Comparison of ENCODE assay signal across 21 mouse cellular contexts in the genomic region with DNA sequence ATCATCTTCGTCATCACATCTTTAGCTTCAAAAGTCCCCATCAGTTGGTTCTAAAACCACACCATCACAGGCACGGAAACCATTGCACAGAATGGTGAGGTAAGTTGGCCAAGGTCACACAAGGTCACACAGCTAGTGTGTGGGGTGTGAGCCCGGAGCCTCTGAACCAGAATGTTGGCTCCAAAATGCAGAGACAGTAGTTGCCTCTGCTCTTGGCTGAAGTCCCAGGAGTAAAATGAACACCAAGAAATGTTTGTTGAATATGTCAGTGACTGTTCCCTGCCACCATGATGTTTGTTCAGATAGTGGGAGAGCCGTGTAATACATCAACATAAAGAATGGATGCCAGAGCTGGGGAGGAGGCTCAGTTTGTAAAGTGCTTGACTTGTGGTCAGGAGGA.
DNase-seq lines count a peak whose midpoint lies in the region; TF ChIP-seq lines count a peak whose summit lies in the region.
"Had no signal": no experiment of that assay in that cellular context is flagged by ENCODE, and none has a peak within 500 bp of the region (broad histone marks: within the 10 kb centered on the region; RNA-seq: fewer than 3 reads in every experiment).

No protein-coding gene starts in this region.

- no peaks in the 10 kb centered on the region for H3K36me3 ChIP-seq in heart, adult 2 months (ENCODE audit: control insufficient read depth, insufficient read depth, low read length)
- H3K36me3 ChIP-seq: liver, embryonic 15.5 days had no signal

- no peak for TF ChIP-seq POLR2A in heart, adult 2 months (IDR thresholded peaks at IDR 0.05; ENCODE audit: insufficient read depth, low read depth, low read length)

- intact Hi-C loops in heart, adult 2 months (cut with DNase I) = no loop called here
- intact Hi-C loops in left cerebral cortex, postnatal 4 days (cut with DNase I) = no loop called here

- H3K9ac ChIP-seq in heart, adult 2 months (ENCODE audit: low read depth, low read length) = no peak overlapping the region
- H3K9ac ChIP-seq: embryonic facial prominence, embryonic 12.5 days; hindbrain, embryonic 14.5 days; limb, embryonic 12.5 days; liver, embryonic 15.5 days had no signal

- no peaks in the 10 kb centered on the region for H3K79me2 ChIP-seq in heart, adult 2 months (replicated peaks; ENCODE audit: control insufficient read depth, insufficient read depth, low read length)

- WGBS in heart, adult 2 months = 59% methylated on average over 4 of the region's 4 CpGs

- no peak for TF ChIP-seq EP300 in heart, adult 2 months (IDR thresholded peaks at IDR 0.05; ENCODE audit: insufficient read depth, low read depth, low read length)

- H3K4me1 ChIP-seq in heart, adult 2 months (ENCODE audit: control insufficient read depth, insufficient read depth, low read length) = no peaks in the 10 kb centered on the region
- H3K4me1 ChIP-seq: liver, embryonic 15.5 days had no signal

- H3K27me3 ChIP-seq in heart, adult 2 months (ENCODE audit: control insufficient read depth, insufficient read depth, low read length) = no peaks in the 10 kb centered on the region
- H3K27me3 ChIP-seq: embryonic facial prominence, embryonic 12.5 days; liver, embryonic 15.5 days had no signal

- no peak for TF ChIP-seq CTCF in heart, adult 2 months (IDR thresholded peaks at IDR 0.05)

- peak; percentile 48 for DNase-seq in heart, adult 11 months
- no peak for DNase-seq in heart, adult 2 months
- DNase-seq in layer of hippocampus, adult 9-11 months = peak; percentile 5
- no peak for DNase-seq in layer of hippocampus, postnatal 36 days
- DNase-seq in lung, postnatal 4 days = peak; percentile 5 to 29
- DNase-seq in lung, postnatal 25 days (ENCODE audit: low spot score) = no peak
- peak; percentile 4 for DNase-seq in fibroblast of lung, adult 2 months (ENCODE audit: low read depth)
- DNase-seq in left cerebral cortex, postnatal 4 days = no peak
- DNase-seq: adrenal gland, postnatal 10 days; cerebellum, postnatal 36 days; gastrocnemius, postnatal 10 days; kidney, adult 9 months; kidney, postnatal 10 days; midbrain, embryonic 14.5 days; retina, postnatal 1 day; right cerebral cortex, postnatal 14 days; thymus, postnatal 4 days had no signal

- no peak overlapping the region for H3K4me3 ChIP-seq in heart, adult 2 months
- H3K4me3 ChIP-seq: embryonic facial prominence, embryonic 12.5 days; limb, embryonic 12.5 days; liver, embryonic 15.5 days had no signal

- no peak overlapping the region for H3K27ac ChIP-seq in heart, adult 2 months
- H3K27ac ChIP-seq: embryonic facial prominence, embryonic 12.5 days; hindbrain, embryonic 14.5 days; limb, embryonic 12.5 days; liver, embryonic 15.5 days had no signal

Comparison
In these comparisons a context has a peak if more than half of its experiments do, and no peak if none do; other contexts are left out.
1. DNase-seq: peak in heart, adult 11 months (single experiment), layer of hippocampus, adult 9-11 months (single experiment), lung, postnatal 4 days (2 of 2) and fibroblast of lung, adult 2 months (single experiment); none in heart, adult 2 months (0 of 2), layer of hippocampus, postnatal 36 days (0 of 2), lung, postnatal 25 days (single experiment) and left cerebral cortex, postnatal 4 days (single experiment).